Mouse (Mus musculus) kidney, embryonic 14.5 days (tissue): ENCODE data around the gene Ggta1. TPM values are rescaled to one million over a fixed set of nuclear protein-coding genes. Genes with fewer than 3 reads are reported as not detected.
A peak's percentile ranks its signal among the peaks of the same experiment; 100 is the strongest.

Experiments
- ATAC-seq: fragments of 200-750 bp; cut with Nextera tagmentation; 2 replicates; pipeline ENCODE4 v1.8.0; 2017; ENCODE audit warnings: moderate number of reproducible peaks, mild to moderate bottlenecking, moderate TSS enrichment, moderate library complexity; ENCODE audit not compliant: low FRiP score, low TSS enrichment
- H3K27ac ChIP-seq: fragments of 300-500 bp; sonication (generic); 2 replicates; pipeline ENCODE4 v1.5.1; 2014; ENCODE audit warnings: low read depth, mild to moderate bottlenecking, low read length, moderate library complexity, mixed read lengths
- H3K27me3 ChIP-seq: fragments of 300-500 bp; sonication (generic); 2 replicates; pipeline ENCODE4 v1.6.1; 2014; ENCODE audit warnings: mild to moderate bottlenecking, low read length; ENCODE audit not compliant: control insufficient read depth, insufficient read depth
- H3K36me3 ChIP-seq: fragments of 300-500 bp; sonication (generic); 2 replicates; pipeline ENCODE4 v1.6.1; 2014; ENCODE audit warnings: low read length, mixed read lengths; ENCODE audit not compliant: control insufficient read depth, insufficient read depth
- H3K4me1 ChIP-seq: fragments of 300-500 bp; sonication (generic); 2 replicates; pipeline ENCODE4 v1.6.1; 2014; ENCODE audit warnings: low read length, mixed read lengths; ENCODE audit not compliant: control insufficient read depth, insufficient read depth
- H3K4me2 ChIP-seq: fragments of 300-500 bp; sonication (generic); replicated peaks from 2 replicates; pipeline ENCODE4 v1.6.1; 2014; ENCODE audit warnings: low read depth, mild to moderate bottlenecking, low read length
- H3K4me3 ChIP-seq: fragments of 300-500 bp; sonication (generic); 2 replicates; pipeline ENCODE4 v1.5.1; 2014; ENCODE audit warnings: mild to moderate bottlenecking, low read length
- H3K9ac ChIP-seq: fragments of 300-500 bp; sonication (generic); 2 replicates; pipeline ENCODE4 v1.6.1; 2014; ENCODE audit warnings: low read depth, mild to moderate bottlenecking, low read length, moderate library complexity
- H3K9me3 ChIP-seq: fragments of 300-500 bp; sonication (generic); 2 replicates; pipeline ENCODE4 v1.6.1; 2016; ENCODE audit warnings: low read length; ENCODE audit not compliant: control insufficient read depth
- WGBS: fragments of 180-500 bp; shearing (Covaris S2); extraction: QIAGEN DNeasy Blood & Tissue Kit; methylation state at CpG from one replicate; pipeline ENCODE4 v1.1.7; 2014; 5-methylcytosine and 5-hydroxymethylcytosine counted together
- polyA plus RNA-seq: library from polyadenylated mRNA; unstranded; fragments of >200 nt; fragmentation: Nextera tagmentation; extraction: Ambion mirVana; gene quantifications from 2 replicates; pipeline ENCODE4 v1.2.1, GENCODE M21; 2014

Gene Ggta1
- polyA plus RNA-seq, 1 experiment from 2014 or later: 21.5 TPM

GRCm38 (mm10) chr2:35428615-35429300 lies 34.3 kb downstream of the Ggta1 start:
- peak overlapping the region; percentile 12; the same call in 1 of the 2 replicates for H3K27ac ChIP-seq
- H3K9me3 ChIP-seq: no peaks in the 10 kb centered on the region
- no peaks in the 10 kb centered on the region for H3K27me3 ChIP-seq
- peaks cover 30% of the 10 kb centered on the region for H3K4me1 ChIP-seq
- no peaks in the 10 kb centered on the region for H3K36me3 ChIP-seq
- H3K4me2 ChIP-seq: no peak overlapping the region
- H3K9ac ChIP-seq: no peak overlapping the region
- peak; percentile 38; the same call in 1 of the 2 replicates for ATAC-seq
- WGBS: 41% methylated on average over 4 of the region's 4 CpGs
- H3K4me3 ChIP-seq: no peak overlapping the region

- H3K4me3 ChIP-seq: no peak overlapping the region
- ATAC-seq: peak; percentile 53; the same call in 1 of the 2 replicates
- no peak overlapping the region for H3K4me2 ChIP-seq
- peaks cover 18% of the 10 kb centered on the region; the same call in 1 of the 2 replicates for H3K4me1 ChIP-seq
- H3K9me3 ChIP-seq: no peaks in the 10 kb centered on the region
- WGBS: 12% methylated on average over 2 of the region's 2 CpGs
- H3K9ac ChIP-seq: no peak overlapping the region
- H3K27ac ChIP-seq: peak overlapping the region; percentile 30; the same call in 1 of the 2 replicates
- H3K27me3 ChIP-seq: no peaks in the 10 kb centered on the region
- H3K36me3 ChIP-seq: no peaks in the 10 kb centered on the region; the same call in 1 of the 2 replicates
Measured at GRCm38 (mm10) chr2:35427559-35427958, 35.5 kb downstream of the Ggta1 start.

GRCm38 (mm10) chr2:35423711-35424339 lies 39.2 kb downstream of the Ggta1 start:
- Histone ChIP-seq H3K4me2 (no peak overlapping the region), H3K4me3 (no peak overlapping the region), H3K36me3 (peaks cover 8% of the 10 kb centered on the region; the same call in 1 of the 2 replicates), H3K9ac (no peak overlapping the region), H3K27me3 (no peaks in the 10 kb centered on the region), H3K27ac (no peak overlapping the region), H3K4me1 (peaks cover 7% of the 10 kb centered on the region; the same call in 1 of the 2 replicates), H3K9me3 (peaks cover 5% of the 10 kb centered on the region; the same call in 1 of the 2 replicates)
- no peak for ATAC-seq
- WGBS: 100% methylated on average over 1 of the region's 1 CpGs

- Histone ChIP-seq H3K27ac (no peak overlapping the region), H3K4me1 (no peaks in the 10 kb centered on the region), H3K9ac (no peak overlapping the region), H3K9me3 (peaks cover 7% of the 10 kb centered on the region; the same call in 1 of the 2 replicates), H3K4me3 (no peak overlapping the region), H3K27me3 (no peaks in the 10 kb centered on the region), H3K4me2 (no peak overlapping the region), H3K36me3 (peaks cover 8% of the 10 kb centered on the region; the same call in 1 of the 2 replicates)
- 74% methylated on average over 3 of the region's 3 CpGs for WGBS
- ATAC-seq: no peak
Measured at GRCm38 (mm10) chr2:35422384-35422783, 40.6 kb downstream of the Ggta1 start.

- H3K4me3 ChIP-seq: no peak overlapping the region
- H3K9me3 ChIP-seq: peaks cover 7% of the 10 kb centered on the region; the same call in 1 of the 2 replicates
- peaks cover 8% of the 10 kb centered on the region; the same call in 1 of the 2 replicates for H3K36me3 ChIP-seq
- H3K27me3 ChIP-seq: no peaks in the 10 kb centered on the region
- no peak overlapping the region for H3K9ac ChIP-seq
- ATAC-seq: no peak
- H3K4me1 ChIP-seq: no peaks in the 10 kb centered on the region
- no peak overlapping the region for H3K4me2 ChIP-seq
- WGBS: 77% methylated on average over 1 of the region's 1 CpGs
- H3K27ac ChIP-seq: no peak overlapping the region
Measured at GRCm38 (mm10) chr2:35420681-35421080, 42.4 kb downstream of the Ggta1 start.

- Histone ChIP-seq H3K4me1 (no peaks in the 10 kb centered on the region), H3K9me3 (peaks cover 7% of the 10 kb centered on the region; the same call in 1 of the 2 replicates), H3K4me2 (no peak overlapping the region), H3K36me3 (peaks cover 8% of the 10 kb centered on the region; the same call in 1 of the 2 replicates), H3K4me3 (no peak overlapping the region), H3K27me3 (no peaks in the 10 kb centered on the region), H3K9ac (no peak overlapping the region), H3K27ac (no peak overlapping the region)
- WGBS: 98% methylated on average over 2 of the region's 2 CpGs
- no peak for ATAC-seq
Measured at GRCm38 (mm10) chr2:35419671-35420070, 43.4 kb downstream of the Ggta1 start.

GRCm38 (mm10) chr2:35419243-35419642 lies 43.8 kb downstream of the Ggta1 start:
- no peak overlapping the region for H3K4me2 ChIP-seq
- no peak overlapping the region for H3K9ac ChIP-seq
- H3K27ac ChIP-seq: no peak overlapping the region
- peaks cover 8% of the 10 kb centered on the region; the same call in 1 of the 2 replicates for H3K36me3 ChIP-seq
- H3K27me3 ChIP-seq: no peaks in the 10 kb centered on the region
- H3K9me3 ChIP-seq: peaks cover 7% of the 10 kb centered on the region; the same call in 1 of the 2 replicates
- ATAC-seq: no peak
- WGBS: 99% methylated on average over 4 of the region's 4 CpGs
- H3K4me3 ChIP-seq: no peak overlapping the region
- H3K4me1 ChIP-seq: no peaks in the 10 kb centered on the region

- Histone ChIP-seq H3K27ac (no peak overlapping the region), H3K9ac (no peak overlapping the region), H3K27me3 (no peaks in the 10 kb centered on the region), H3K4me3 (no peak overlapping the region), H3K36me3 (0 out of 2 replicates have a peak, but pooled peaks cover 8% of the 10 kb centered on the region), H3K4me2 (no peak overlapping the region), H3K9me3 (peaks cover 7% of the 10 kb centered on the region; the same call in 1 of the 2 replicates), H3K4me1 (no peaks in the 10 kb centered on the region)
- no peak for ATAC-seq
- 78% methylated on average over 1 of the region's 1 CpGs for WGBS
Measured at GRCm38 (mm10) chr2:35417231-35417630, 45.8 kb downstream of the Ggta1 start.

- Histone ChIP-seq H3K27ac (no peak overlapping the region), H3K27me3 (no peaks in the 10 kb centered on the region), H3K4me1 (no peaks in the 10 kb centered on the region), H3K9me3 (peaks cover 7% of the 10 kb centered on the region; the same call in 1 of the 2 replicates), H3K36me3 (0 out of 2 replicates have a peak, but pooled peaks cover 5% of the 10 kb centered on the region), H3K9ac (no peak overlapping the region), H3K4me2 (no peak overlapping the region), H3K4me3 (no peak overlapping the region)
- 74% methylated on average over 6 of the region's 6 CpGs for WGBS
- ATAC-seq: no peak
Measured at GRCm38 (mm10) chr2:35416473-35416872, 46.6 kb downstream of the Ggta1 start.
